Mouse (Mus musculus) heart, adult 18-20 months (tissue): ENCODE measurements at regions not wholly inside any gene's neighbourhood (a gene's known extent, or its start where the extent isn't known, plus 50 kb on each side); places are given as distances from the start of the nearest gene placed in this dataset.

Source experiments
- DNase-seq, 2 experiments: peaks; one replicate each; pipeline ENCODE4 v3.0.0; 2021 to 2022; ENCODE audit warnings: mixed read lengths in 1 of 2

DNA sequence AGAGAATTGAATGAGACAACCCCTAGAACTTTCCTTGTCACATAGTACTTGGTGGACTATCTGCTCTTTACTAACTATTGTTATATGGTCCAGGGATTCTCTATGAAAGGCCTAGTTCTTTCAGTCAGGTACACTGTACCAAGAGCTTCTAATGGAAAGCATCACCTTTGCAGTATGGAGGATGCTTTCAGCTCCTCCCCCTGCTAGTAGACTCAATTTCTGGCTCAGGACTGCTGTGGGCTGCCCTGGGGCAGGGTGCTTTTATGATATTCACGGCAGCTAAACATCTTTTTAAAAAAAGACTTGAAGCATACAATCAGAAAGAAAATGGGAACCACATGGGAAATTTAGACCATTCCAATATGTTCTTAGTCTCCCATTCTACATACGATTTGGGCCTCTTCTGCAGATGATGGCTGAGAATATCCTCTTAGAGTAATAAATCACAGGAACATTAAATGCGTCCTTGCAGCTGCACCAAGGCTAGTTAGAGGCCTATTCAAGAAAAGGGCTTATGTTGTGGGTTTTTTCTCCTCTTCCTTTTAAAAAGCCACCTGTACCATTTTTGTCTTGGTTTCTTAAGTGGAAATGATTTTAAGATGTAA is 61.7 kb upstream of the 6030498E09Rik start:
- no peak for DNase-seq

DNA sequence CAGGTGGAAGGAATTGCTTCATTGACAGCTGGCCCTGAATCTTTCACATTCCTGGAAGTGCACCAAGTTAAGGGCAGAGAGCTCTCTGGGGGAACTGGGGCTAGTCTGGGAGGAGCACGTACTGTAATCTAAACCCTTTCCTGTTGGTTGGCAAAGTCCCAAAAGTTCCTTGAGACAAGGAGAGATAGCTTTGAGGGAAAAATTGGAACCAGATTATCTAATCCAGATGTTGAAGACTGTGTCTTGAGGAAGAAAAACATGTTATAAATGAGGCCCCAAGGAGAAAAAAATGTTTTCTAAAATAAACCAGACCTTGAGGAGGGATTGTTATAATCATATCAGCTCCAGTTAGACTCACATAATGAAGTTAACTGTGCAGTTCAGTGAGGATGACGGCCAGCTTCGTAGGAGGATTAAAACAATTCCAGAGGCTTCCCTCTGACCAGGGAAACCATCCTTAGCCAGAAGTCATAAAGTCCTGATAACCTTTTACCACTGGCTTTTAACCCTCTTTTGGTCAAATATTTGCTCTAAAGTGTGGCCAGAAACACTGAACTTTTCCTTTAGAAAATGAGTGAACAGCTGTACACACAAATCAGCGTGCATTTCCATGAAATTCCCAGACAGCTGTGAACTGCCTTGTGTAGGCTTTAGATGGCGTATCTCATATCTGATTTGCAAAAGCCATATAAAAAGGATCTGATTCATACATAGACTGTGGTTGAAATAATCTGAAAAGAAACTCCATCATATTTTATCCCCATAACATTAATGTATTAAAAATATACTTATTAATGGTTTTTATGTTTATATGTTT is 60.8 kb upstream of the 6030498E09Rik start:
- peak; percentile 54 to 69 for DNase-seq
